Mouse (Mus musculus): ENCODE measurements around the gene B3gnt7.

GRCm38 (mm10) chr1:86343087-86343645, 40.5 kb downstream of the B3gnt7 start:
- TF ChIP-seq CTCF (IDR thresholded peaks at IDR 0.05; ENCODE audit: insufficient read depth, low read length) (no peak), POLR2A (IDR thresholded peaks at IDR 0.05; ENCODE audit: borderline replicate concordance, extremely low read depth, low read depth, low read length) (no peak)
